Mouse (Mus musculus): ENCODE measurements around the gene Gm49369.

DNA sequence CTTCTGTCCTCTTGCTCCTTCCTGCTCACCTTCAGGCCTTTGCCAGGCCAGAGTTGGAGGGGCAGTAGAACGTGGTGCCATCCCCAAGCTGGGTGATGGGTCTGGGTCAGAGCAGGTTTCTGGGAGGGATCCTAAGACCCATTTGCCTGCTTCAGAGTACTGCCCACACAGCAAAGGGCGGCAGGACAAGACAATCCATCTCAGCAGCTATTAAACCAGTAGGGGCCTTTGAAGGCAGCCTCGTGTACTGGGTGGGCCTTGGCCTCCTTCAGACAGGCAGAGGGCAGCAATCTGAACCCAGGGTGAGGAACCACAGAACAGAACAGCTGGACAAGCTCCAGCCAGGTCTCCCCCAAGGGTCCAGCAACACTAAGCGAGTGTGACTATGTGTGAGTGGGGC is 6.4 kb downstream of the Gm49369 start:
- TF ChIP-seq EP300 (IDR thresholded peaks at IDR 0.05; ENCODE audit: low read depth) (no peak), CTCF (IDR thresholded peaks at IDR 0.05; ENCODE audit: low read depth) (no peak)
